Mouse (Mus musculus): ENCODE data around the gene Scgb2b7.
"Not testable (repeated sequence)": the region's sequence is repeated elsewhere in the genome, so short reads cannot be mapped to it uniquely, and the experiment has no call there.

The Scgb2b7 gene

GRCm38 (mm10) chr7:31705657-31706056, at the start of gene Scgb2b7:
Scgb2b7 (minus strand) TSS chr7:31705757.
- not testable (repeated sequence) for DNase-seq (ENCODE audit: low read depth, low spot score)

DNA sequence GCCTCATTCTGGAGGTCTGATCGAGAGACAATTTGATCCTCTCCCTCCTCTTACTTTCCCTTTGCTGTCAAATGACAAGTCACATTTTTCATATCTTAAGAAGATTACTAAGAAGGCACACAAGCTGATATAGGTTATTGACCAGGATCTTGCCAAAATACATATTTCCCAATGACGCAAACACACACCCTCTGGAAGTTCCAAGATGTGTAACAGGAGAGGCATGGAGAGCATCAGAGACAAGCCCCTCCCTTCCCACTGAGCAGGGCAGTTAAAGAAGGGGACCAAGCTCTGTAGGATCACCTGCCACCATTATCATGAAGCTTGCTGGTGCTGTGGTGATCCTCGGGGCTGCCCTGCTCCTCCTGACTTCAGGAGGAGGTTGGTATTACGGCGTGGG, 6.8 kb upstream of the Scgb2b7 start, which contains the start of gene Scgb1b7:
Gene Scgb1b7, plus strand, starts transcription at position 301 of the 400 bp plus-strand sequence.
- not testable (repeated sequence) for DNase-seq (ENCODE audit: low read depth, low spot score)

Data from CD4-positive helper T cell, adult 2 months (primary cell).